Mouse (Mus musculus): ENCODE data around the gene Sh3bp5. TPM values are rescaled to one million over a fixed set of nuclear protein-coding genes. Genes with fewer than 3 reads are reported as not detected.

Sh3bp5 gene
- total RNA-seq, 2 experiments from 2014 or later, result 34.5 to 44.4 TPM

DNA sequence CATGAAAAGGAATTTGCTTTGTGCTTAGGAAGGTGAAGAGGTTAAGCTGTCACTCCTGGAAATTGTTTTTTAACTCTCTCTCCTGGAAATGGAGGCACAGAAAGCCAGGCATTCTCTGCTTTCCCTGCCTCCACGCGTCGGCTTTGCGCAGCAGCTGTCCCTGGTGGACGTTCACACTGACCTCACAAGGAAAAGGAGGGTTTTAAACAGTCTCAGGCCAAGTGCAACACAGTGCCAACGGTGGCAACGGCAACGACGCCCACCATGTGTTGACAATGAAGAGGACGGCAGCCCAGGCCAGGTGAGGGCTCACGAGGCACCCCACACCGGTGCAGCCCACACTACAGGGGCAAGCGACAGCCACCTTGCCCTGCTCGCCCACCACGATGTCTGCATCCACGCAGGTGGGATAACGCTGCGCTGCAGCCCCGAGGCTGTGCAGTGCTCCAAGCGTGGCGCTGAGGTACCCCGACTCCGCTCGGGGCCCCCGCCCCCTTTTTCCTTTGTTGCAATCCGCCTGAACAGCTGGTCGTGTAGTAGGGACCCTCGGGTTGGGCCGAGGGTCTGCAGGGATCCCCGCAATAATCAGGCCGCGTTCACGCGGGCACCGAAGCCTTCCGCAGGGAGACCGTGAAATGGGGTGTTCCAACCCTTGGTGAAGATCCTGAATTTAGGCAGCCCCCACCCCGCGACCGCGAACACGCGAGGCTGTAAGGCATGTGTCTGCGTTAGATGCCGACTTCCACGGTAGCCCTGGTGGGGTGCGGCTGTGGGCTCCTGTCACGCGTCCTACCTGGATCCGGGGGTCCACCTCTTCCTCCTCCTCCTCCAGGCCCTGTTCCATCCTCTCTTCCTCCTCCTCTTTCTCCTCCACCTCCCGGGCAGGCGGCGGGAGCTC lies 611 bp downstream of the Sh3bp5 start:
- peak in 1 of 2 experiments; percentile 33 for DNase-seq
- intact Hi-C loops (cut with DNase I), result loop anchor here (2.0 kb wide), 1 partner anchor 20 kb away; no protein-coding TSS in a partner anchor

GRCm38 (mm10) chr14:31434426-31434825 lies 1.5 kb downstream of the Sh3bp5 start:
- no peak for DNase-seq
- intact Hi-C loops (cut with DNase I), result loop anchor here (2.0 kb wide), 1 partner anchor 20 kb away; no protein-coding TSS in a partner anchor

- peak in 1 of 2 experiments; percentile 35 for DNase-seq
- intact Hi-C loops (cut with DNase I), result loop anchor here (2.0 kb wide), 1 partner anchor 19 kb away; no protein-coding TSS in a partner anchor
Observed at GRCm38 (mm10) chr14:31433851-31434360, 2.0 kb downstream of the Sh3bp5 start.

DNA sequence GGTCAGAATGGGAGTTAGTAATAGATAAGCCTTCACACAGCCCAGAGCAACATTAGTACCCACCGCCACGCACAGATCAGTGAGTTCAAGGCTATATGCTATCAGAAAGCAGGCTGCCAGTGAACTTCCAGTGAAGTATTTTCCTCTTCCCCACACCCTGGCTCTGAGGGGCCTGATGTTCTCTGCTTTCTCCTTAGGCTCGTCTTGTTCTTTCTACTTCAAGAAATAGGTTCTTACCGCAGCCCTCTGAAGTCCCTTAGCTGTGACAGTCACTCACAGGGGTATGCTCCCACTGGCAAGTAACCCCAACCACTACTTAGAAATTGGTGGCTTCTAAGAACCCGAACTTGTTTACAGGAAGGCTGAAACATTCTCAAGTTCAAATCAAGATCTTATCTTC lies 2.8 kb downstream of the Sh3bp5 start:
- DNase-seq, result no peak
- intact Hi-C loops (cut with DNase I), result no loop called here

- intact Hi-C loops (cut with DNase I), result no loop called here
- no peak for DNase-seq
Observed at GRCm38 (mm10) chr14:31432424-31432823, 3.5 kb downstream of the Sh3bp5 start.

GRCm38 (mm10) chr14:31431789-31432330 lies 4.0 kb downstream of the Sh3bp5 start:
- intact Hi-C loops (cut with DNase I), result no loop called here
- no peak for DNase-seq

DNA sequence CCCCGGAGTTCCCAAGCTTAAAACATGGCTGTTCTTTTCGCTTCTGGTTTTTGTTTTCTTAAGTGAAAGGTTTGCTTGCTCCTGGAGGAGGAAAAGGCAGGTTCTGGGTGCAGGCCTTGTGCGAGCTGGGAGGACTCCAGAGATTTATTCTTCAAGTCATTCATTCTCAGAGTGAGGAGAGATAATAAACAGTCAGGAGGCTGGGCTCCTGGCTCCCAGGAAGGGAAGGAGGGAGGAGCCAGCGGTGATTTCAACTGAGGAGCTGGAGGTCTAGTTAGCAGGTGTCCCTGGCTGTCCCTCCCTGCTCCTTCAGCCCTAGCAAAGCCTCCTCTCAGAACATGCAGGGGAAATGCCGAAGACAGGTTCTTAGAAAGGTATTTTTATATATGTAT lies 6.9 kb downstream of the Sh3bp5 start:
- DNase-seq, result no peak
- intact Hi-C loops (cut with DNase I), result no loop called here

DNA sequence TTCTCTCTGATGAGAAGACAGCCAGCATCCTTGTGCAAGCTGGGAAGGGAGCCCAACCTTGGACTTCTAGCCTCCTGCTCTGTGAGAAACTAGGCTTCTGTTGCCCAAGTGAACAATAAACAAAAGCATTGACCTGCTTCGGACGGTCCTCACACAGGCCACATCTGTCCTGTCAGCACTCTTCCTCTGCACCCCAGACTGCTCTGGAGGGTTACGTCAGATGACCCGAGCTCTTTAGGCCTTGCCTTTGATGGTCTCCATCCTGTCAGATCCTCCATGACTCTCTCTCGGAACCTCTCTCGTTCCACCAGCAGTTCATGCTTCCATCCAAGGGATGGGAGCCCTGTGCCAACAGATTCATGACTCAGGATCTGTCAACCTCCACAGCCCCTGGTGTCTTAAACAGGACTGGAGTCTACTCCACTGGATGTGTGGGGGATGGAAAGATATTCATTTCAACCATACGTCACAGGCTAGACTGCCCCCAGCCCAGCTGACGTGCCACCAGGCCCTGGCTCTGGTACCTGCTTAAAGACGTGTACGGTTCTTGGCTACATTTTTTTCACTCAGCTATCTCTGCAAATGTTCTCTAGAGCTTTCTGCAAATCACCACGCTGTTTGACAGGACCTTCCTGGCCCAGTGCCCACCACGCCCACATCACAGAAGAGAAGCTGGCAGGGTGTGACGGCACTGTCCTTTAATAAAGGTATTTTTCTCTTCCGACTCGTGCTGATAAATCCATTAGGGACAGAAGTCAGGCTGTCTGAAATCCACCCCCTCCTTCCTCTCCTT lies 7.5 kb downstream of the Sh3bp5 start:
- intact Hi-C loops (cut with DNase I), result no loop called here
- DNase-seq, result peak; percentile 51 to 62

- intact Hi-C loops (cut with DNase I), result no loop called here
Observed at GRCm38 (mm10) chr14:31422961-31423791, 12.7 kb downstream of the Sh3bp5 start.

DNA sequence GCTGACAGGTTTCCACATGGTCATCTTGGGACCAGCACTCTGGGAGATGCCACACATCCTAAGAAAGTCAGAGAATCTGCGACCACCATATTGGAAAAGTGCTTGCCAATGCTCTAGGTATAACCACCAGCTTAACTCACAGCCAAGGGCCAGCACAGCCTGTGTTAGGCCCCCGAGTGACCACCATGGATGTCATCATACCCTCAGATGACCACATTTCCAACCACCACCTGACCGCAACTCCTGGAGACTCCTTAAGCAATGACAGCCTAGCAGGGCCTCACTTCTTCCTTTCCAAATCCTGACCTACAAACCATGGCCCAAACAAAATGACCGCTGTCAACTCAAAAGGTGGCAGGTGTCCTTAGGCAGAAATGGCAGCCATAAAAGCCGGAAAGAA lies 13.5 kb downstream of the Sh3bp5 start:
- intact Hi-C loops (cut with DNase I), result no loop called here

More at GRCm38 (mm10) chr14:31422961-31423791, 12.7 kb downstream of the Sh3bp5 start:
- DNase-seq, result no peak

DNA sequence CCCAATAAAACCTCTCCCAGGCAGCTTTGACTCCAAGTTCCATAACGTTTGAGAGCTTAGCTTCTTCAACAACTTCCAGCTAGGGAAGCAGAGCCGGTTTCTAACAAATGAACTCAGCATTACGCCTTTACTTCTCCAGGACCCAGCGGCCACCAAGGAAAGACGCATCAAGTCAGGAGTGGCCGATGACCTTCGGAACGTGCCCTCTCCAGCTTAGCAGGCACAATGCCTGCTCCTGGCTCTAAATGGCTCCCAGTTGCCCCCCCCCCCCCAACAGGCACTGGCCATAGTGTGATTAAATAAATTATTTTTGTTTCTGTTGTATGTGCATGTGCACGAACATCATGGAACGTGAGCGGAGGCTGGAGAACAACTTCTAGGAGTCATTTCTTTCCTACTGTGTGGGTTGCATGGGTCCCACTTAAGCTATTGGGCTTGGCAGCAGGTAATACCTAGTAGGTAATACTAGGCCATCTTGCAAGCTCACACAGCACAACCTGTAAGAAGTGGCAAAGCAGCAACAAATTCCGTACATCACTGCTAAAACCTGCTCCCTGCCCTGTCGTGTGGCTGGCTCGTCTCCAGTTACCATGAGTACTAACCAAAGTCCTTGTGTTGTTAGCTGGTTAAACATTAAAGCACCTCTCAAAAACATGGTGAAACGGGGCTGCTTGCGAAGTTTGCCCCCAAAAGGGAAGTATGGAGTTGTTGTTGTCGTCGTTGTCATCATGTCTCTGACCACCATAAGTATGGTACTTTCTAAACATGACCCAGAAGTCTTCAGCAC lies 14.2 kb downstream of the Sh3bp5 start:
- intact Hi-C loops (cut with DNase I), result no loop called here
- no peak for DNase-seq

More for the DNA sequence above, 13.5 kb downstream of the Sh3bp5 start:
- no peak for DNase-seq

DNA sequence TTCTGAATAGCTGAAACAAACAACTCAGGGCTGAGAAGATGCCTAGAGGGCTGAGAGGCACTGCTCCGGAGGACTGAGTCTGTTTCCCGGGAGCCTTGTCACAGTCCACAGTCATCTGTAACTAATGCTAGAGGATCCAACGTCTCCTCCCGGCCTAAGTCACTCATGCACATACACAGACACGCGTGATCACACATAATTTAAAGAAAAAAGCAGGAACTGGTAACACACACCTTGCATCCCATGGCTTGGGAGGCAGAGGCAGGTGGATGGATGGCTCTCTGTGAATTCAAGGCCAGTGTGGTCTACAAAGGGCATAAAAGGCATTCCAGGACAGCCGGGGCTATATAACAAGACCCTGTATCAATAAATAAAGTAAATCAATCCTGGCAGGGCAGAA lies 14.9 kb downstream of the Sh3bp5 start:
- DNase-seq, result no peak

GRCm38 (mm10) chr14:31420562-31420961 lies 15.3 kb downstream of the Sh3bp5 start:
- no peak for DNase-seq
- intact Hi-C loops (cut with DNase I), result no loop called here

More for the DNA sequence above, 14.9 kb downstream of the Sh3bp5 start:
- intact Hi-C loops (cut with DNase I), result no loop called here

DNA sequence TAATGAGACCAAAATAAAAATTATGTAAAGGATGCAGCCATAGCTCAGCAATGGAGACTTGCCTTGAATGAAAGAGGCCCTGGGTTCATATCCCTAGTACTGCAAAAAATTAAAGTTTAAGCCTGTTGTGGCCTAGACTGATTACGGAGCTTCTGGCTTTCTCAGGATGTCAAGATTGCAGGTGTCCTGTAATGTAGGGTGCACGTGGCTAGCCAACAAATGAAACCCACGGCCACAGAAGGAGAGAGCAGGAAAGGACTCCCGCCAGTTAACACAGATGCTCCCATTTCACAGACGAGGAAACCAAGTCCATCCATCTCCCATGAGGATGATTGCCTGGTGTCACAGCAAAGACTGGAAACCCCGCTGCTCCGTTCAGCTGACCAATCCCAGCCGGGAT lies 15.7 kb downstream of the Sh3bp5 start:
- intact Hi-C loops (cut with DNase I), result no loop called here
- no peak for DNase-seq

GRCm38 (mm10) chr14:31419279-31419678 lies 16.6 kb downstream of the Sh3bp5 start:
- DNase-seq, result no peak
- intact Hi-C loops (cut with DNase I), result no loop called here

- DNase-seq, result no peak
- intact Hi-C loops (cut with DNase I), result no loop called here
Observed at GRCm38 (mm10) chr14:31416835-31417549, 18.9 kb downstream of the Sh3bp5 start.

DNA sequence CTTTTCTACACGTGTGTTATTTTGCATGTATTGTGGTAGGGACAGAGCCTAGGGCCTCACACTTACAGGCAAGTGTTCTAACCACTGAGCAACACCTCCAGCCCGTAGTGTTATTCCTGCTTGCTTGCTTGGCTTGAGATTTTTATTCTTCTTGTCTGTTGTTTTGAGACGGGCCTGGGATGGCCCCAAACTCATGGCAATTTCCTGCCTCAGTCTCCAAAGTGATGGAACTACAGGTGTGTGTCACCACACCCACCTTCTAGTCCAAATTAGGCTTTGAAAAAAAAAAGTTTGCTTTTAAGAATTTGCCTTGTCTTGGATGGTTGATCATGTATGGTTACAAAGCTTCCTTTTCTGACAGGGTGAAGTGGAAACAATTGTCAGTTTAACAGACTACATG lies 19.5 kb downstream of the Sh3bp5 start:
- DNase-seq, result no peak
- intact Hi-C loops (cut with DNase I), result no loop called here

- DNase-seq, result no peak
Observed at GRCm38 (mm10) chr14:31414967-31415376, 20.9 kb downstream of the Sh3bp5 start.

More at GRCm38 (mm10) chr14:31414967-31415376, 20.9 kb downstream of the Sh3bp5 start:
- intact Hi-C loops (cut with DNase I), result loop anchor here (2.0 kb wide), 1 partner anchor 20 kb away; no protein-coding TSS in a partner anchor
